Mouse (Mus musculus) liver, adult 2 months (tissue): ENCODE measurements at regions not wholly inside any gene's neighbourhood (a gene's known extent, or its start where the extent isn't known, plus 50 kb on each side); places are given as distances from the start of the nearest gene placed in this dataset.
A peak's percentile ranks its signal among the peaks of the same experiment; 100 is the strongest.

Experiments used
- DNase-seq: peaks from one replicate; pipeline ENCODE4 v3.0.0-alpha.2; 2011; ENCODE audit warnings: low read depth, low spot score; ENCODE audit errors: extremely low read depth
- H3K27ac ChIP-seq: fragments of 200-500 bp; replicated peaks from 2 replicates; pipeline ENCODE4 v1.5.1; 2012; ENCODE audit warnings: low read depth, mild to moderate bottlenecking, control low read depth, inconsistent platforms, low read length; ENCODE audit not compliant: insufficient read depth
- H3K27me3 ChIP-seq: fragments of 200-500 bp; 2 replicates; pipeline ENCODE4 v1.6.1; 2012; ENCODE audit warnings: mild to moderate bottlenecking, moderate library complexity, low read length, inconsistent platforms; ENCODE audit not compliant: control insufficient read depth, insufficient read depth
- H3K36me3 ChIP-seq: fragments of 200-500 bp; 2 replicates; pipeline ENCODE4 v1.6.1; 2012; ENCODE audit warnings: low read length, inconsistent platforms; ENCODE audit not compliant: control insufficient read depth, insufficient read depth
- H3K4me1 ChIP-seq: fragments of 200-500 bp; 2 replicates; pipeline ENCODE4 v1.6.1; 2011; ENCODE audit warnings: low read length; ENCODE audit not compliant: control insufficient read depth, insufficient read depth
- H3K4me3 ChIP-seq: fragments of 200-500 bp; 2 replicates; pipeline ENCODE4 v1.5.1; 2011; ENCODE audit warnings: low read depth, mild to moderate bottlenecking, control low read depth, low read length, moderate library complexity; ENCODE audit not compliant: insufficient read depth
- H3K79me2 ChIP-seq: fragments of 200-500 bp; 2 replicates; pipeline ENCODE4 v1.6.1; 2012; ENCODE audit warnings: inconsistent platforms, mild to moderate bottlenecking, low read length, moderate library complexity; ENCODE audit not compliant: control insufficient read depth, insufficient read depth
- H3K9ac ChIP-seq: fragments of 200-500 bp; 2 replicates; pipeline ENCODE4 v1.6.1; 2012; ENCODE audit warnings: low read depth, mild to moderate bottlenecking, control low read depth, inconsistent platforms, low read length
- CTCF ChIP-seq: fragments of 200-500 bp; IDR thresholded peaks from 2 replicates; pipeline ENCODE4 v1.5.1; 2011; ENCODE audit warnings: low read depth, low read length, control low read depth
- POLR2A ChIP-seq: fragments of 200-500 bp; IDR thresholded peaks from 2 replicates; pipeline ENCODE4 v1.6.1; 2011; ENCODE audit warnings: low read length, control low read depth; ENCODE audit not compliant: insufficient read depth; ENCODE audit errors: extremely low read depth
- WGBS: fragments of 180-500 bp; shearing (Covaris S2); methylation state at CpG from one replicate; pipeline ENCODE4 v1.1.7; 2018; 5-methylcytosine and 5-hydroxymethylcytosine counted together

GRCm38 (mm10) chr8:126140998-126141397 is 146.0 kb downstream of the Kcnk1 start:
- Histone ChIP-seq H3K9ac (no peak overlapping the region), H3K27me3 (peaks cover 10% of the 10 kb centered on the region), H3K36me3 (no peaks in the 10 kb centered on the region), H3K79me2 (no peaks in the 10 kb centered on the region), H3K4me3 (no peak overlapping the region), H3K4me1 (no peaks in the 10 kb centered on the region), H3K27ac (no peak overlapping the region)
- TF ChIP-seq POLR2A: no peak
- no peak for TF ChIP-seq CTCF
- no peak for DNase-seq
- WGBS: 87% methylated on average over 6 of the region's 6 CpGs

DNA sequence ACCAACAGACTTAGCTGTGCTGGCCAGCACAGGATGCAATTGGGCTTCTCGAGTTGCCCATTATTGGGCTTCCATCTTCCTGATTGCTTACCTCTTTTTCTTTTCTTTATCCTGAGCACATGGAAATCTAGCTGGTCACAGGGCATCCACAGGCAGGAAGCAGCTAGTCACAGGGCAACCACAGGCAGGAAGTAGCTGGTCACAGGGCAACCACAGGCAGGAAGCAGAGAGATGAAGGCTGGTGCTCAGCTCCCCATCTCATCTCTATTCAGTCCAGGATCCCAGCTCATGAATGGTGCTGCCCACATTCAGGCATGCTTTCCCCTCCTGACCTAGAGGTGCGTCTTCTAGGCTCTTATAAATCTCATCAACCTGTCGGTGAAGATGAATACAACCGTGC is 146.8 kb upstream of the Slc35f3 start:
- TF ChIP-seq POLR2A: no peak
- TF ChIP-seq CTCF: no peak
- no peak overlapping the region for H3K9ac ChIP-seq
- H3K36me3 ChIP-seq: no peaks in the 10 kb centered on the region
- DNase-seq: no peak
- H3K4me1 ChIP-seq: no peaks in the 10 kb centered on the region
- H3K79me2 ChIP-seq: no peaks in the 10 kb centered on the region
- no peaks in the 10 kb centered on the region for H3K27me3 ChIP-seq
- H3K4me3 ChIP-seq: no peak overlapping the region
- no peak overlapping the region for H3K27ac ChIP-seq
- 79% methylated on average over 4 of the region's 4 CpGs for WGBS

DNA sequence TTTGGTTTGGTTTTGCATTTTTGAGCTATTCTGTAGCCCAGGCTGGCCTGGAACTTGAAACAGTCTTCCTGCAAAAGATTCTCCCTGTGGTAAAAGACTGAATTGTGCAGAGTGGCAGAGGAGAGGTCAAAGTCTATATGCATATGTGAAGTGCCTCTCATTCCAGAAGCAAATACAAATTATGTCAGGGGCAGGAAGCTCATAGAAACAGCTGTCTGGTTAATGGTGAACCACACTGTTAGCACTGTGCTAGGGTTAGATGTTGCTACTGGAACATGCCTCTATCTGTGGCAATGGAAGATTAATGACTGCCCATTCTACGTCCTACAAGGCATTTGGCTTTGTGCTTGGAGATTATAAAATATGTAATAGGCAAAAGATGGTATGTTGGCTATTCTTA is 144.4 kb upstream of the Slc35f3 start:
- Histone ChIP-seq H3K4me3 (no peak overlapping the region), H3K36me3 (no peaks in the 10 kb centered on the region)
- 48% methylated on average over 1 of the region's 1 CpGs for WGBS

GRCm38 (mm10) chr8:126157452-126158185 is 140.7 kb upstream of the Slc35f3 start:
- TF ChIP-seq POLR2A: no peak
- TF ChIP-seq CTCF: peak; percentile 24; the same call in 1 of the 2 replicates
- Histone ChIP-seq H3K79me2 (no peaks in the 10 kb centered on the region), H3K27me3 (0 out of 2 replicates have a peak, but pooled peaks cover 5% of the 10 kb centered on the region), H3K27ac (no peak overlapping the region), H3K4me1 (no peaks in the 10 kb centered on the region), H3K36me3 (no peaks in the 10 kb centered on the region), H3K9ac (no peak overlapping the region), H3K4me3 (no peak overlapping the region)
- WGBS: 71% methylated on average over 8 of the region's 8 CpGs
- peak; percentile 2 for DNase-seq

More for the DNA sequence above, 144.4 kb upstream of the Slc35f3 start:
- H3K9ac ChIP-seq: no peak overlapping the region
- no peak for DNase-seq
- no peak overlapping the region for H3K27ac ChIP-seq
- H3K4me1 ChIP-seq: no peaks in the 10 kb centered on the region
- H3K27me3 ChIP-seq: no peaks in the 10 kb centered on the region
- no peak for TF ChIP-seq POLR2A
- no peak for TF ChIP-seq CTCF
- no peaks in the 10 kb centered on the region for H3K79me2 ChIP-seq

- TF ChIP-seq CTCF: no peak
- TF ChIP-seq POLR2A: no peak
- no peak for DNase-seq
- H3K9ac ChIP-seq: no peak overlapping the region
- H3K36me3 ChIP-seq: no peaks in the 10 kb centered on the region
- no peaks in the 10 kb centered on the region for H3K4me1 ChIP-seq
- 0 out of 2 replicates have a peak, but pooled peaks cover 5% of the 10 kb centered on the region for H3K27me3 ChIP-seq
- H3K79me2 ChIP-seq: no peaks in the 10 kb centered on the region
- WGBS: 93% methylated on average over 4 of the region's 4 CpGs
- no peak overlapping the region for H3K4me3 ChIP-seq
- no peak overlapping the region for H3K27ac ChIP-seq
Measured at GRCm38 (mm10) chr8:126159485-126159884, 138.9 kb upstream of the Slc35f3 start.

DNA sequence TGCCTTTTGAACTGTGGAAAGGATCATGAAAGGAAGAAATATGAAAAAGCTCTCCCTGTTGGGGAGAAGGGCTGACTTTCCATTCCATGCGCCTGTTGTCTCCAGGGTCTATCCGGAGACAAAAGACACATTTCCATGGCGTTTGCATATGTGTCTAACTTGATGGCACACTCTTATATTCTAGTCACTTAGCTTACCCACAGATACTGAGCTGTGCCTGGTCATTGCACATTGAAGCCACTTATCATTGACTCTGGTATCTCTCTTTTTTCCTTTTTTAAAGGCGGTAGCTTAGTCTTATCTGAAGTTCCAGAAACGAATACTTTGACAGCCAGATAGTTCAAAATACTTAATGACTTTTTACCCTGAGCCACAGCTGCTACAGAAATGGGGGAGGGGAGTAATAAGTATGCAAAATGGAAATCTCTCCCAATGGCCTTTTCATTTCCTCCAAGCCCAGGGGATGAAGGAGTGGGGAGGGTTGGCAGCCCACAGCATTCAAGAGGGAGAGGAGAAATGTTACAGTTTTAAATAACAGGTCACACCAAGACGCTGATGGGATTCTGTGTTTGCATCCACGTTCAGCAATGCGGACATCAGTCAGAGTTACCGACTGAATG is 137.9 kb upstream of the Slc35f3 start:
- no peak for DNase-seq
- Histone ChIP-seq H3K79me2 (no peaks in the 10 kb centered on the region), H3K4me1 (no peaks in the 10 kb centered on the region), H3K27me3 (0 out of 2 replicates have a peak, but pooled peaks cover 5% of the 10 kb centered on the region), H3K4me3 (no peak overlapping the region), H3K9ac (no peak overlapping the region), H3K36me3 (no peaks in the 10 kb centered on the region), H3K27ac (no peak overlapping the region)
- 68% methylated on average over 9 of the region's 9 CpGs for WGBS
- TF ChIP-seq POLR2A (no peak), CTCF (no peak)
